Mouse (Mus musculus): ENCODE results near the gene Gadl1. TPM values are rescaled to one million over a fixed set of nuclear protein-coding genes. Genes with fewer than 3 reads are reported as not detected.

The Gadl1 gene
- polyA plus RNA-seq, 1 experiment from 2014 or later: 0.37 TPM

- no peak overlapping the region for H3K4me3 ChIP-seq (ENCODE audit: low read depth, low read length)
- H3K27ac ChIP-seq (ENCODE audit: low read depth, low read length): no peak overlapping the region
- H3K4me2 ChIP-seq: no peak overlapping the region
- H3K36me3 ChIP-seq (ENCODE audit: control insufficient read depth, insufficient read depth, low read length): no peaks in the 10 kb centered on the region
- H3K4me1 ChIP-seq (replicated peaks; ENCODE audit: control insufficient read depth, insufficient read depth, low read length): no peaks in the 10 kb centered on the region
- DNase-seq (ENCODE audit: low spot score) (no peak), ATAC-seq (replicated peaks; ENCODE audit: low FRiP score) (no peak)
- no peaks in the 10 kb centered on the region for H3K9me3 ChIP-seq (ENCODE audit: control insufficient read depth, low read length)
- no peak overlapping the region for H3K9ac ChIP-seq (ENCODE audit: low read depth, low read length)
- no peaks in the 10 kb centered on the region for H3K27me3 ChIP-seq (replicated peaks; ENCODE audit: control insufficient read depth, insufficient read depth, low read length)
- 60% methylated on average over 2 of the region's 2 CpGs for WGBS
Observed at GRCm38 (mm10) chr9:115978478-115978877, 69.2 kb downstream of the Gadl1 start.

GRCm38 (mm10) chr9:115990661-115991060, 81.4 kb downstream of the Gadl1 start:
- 82% methylated on average over 7 of the region's 7 CpGs for WGBS
- Histone ChIP-seq H3K9me3 (ENCODE audit: control insufficient read depth, low read length) (peaks cover 2% of the 10 kb centered on the region; the same call in 1 of the 2 replicates), H3K4me3 (ENCODE audit: low read depth, low read length) (no peak overlapping the region), H3K9ac (ENCODE audit: low read depth, low read length) (no peak overlapping the region), H3K27ac (ENCODE audit: low read depth, low read length) (no peak overlapping the region), H3K27me3 (replicated peaks; ENCODE audit: control insufficient read depth, insufficient read depth, low read length) (no peaks in the 10 kb centered on the region), H3K4me1 (replicated peaks; ENCODE audit: control insufficient read depth, insufficient read depth, low read length) (no peaks in the 10 kb centered on the region), H3K4me2 (no peak overlapping the region), H3K36me3 (ENCODE audit: control insufficient read depth, insufficient read depth, low read length) (no peaks in the 10 kb centered on the region)
- ATAC-seq (replicated peaks; ENCODE audit: low FRiP score): no peak
- no peak for DNase-seq (ENCODE audit: low spot score)

GRCm38 (mm10) chr9:115994772-115995171, 85.5 kb downstream of the Gadl1 start:
- Histone ChIP-seq H3K36me3 (ENCODE audit: control insufficient read depth, insufficient read depth, low read length) (no peaks in the 10 kb centered on the region), H3K4me2 (no peak overlapping the region), H3K4me1 (replicated peaks; ENCODE audit: control insufficient read depth, insufficient read depth, low read length) (no peaks in the 10 kb centered on the region), H3K9ac (ENCODE audit: low read depth, low read length) (no peak overlapping the region), H3K27ac (ENCODE audit: low read depth, low read length) (no peak overlapping the region), H3K9me3 (ENCODE audit: control insufficient read depth, low read length) (peaks cover 2% of the 10 kb centered on the region; the same call in 1 of the 2 replicates), H3K4me3 (ENCODE audit: low read depth, low read length) (no peak overlapping the region), H3K27me3 (replicated peaks; ENCODE audit: control insufficient read depth, insufficient read depth, low read length) (no peaks in the 10 kb centered on the region)
- DNase-seq (ENCODE audit: low spot score) (no peak), ATAC-seq (replicated peaks; ENCODE audit: low FRiP score) (no peak)
- 78% methylated on average over 2 of the region's 2 CpGs for WGBS

- Histone ChIP-seq H3K27me3 (replicated peaks; ENCODE audit: control insufficient read depth, insufficient read depth, low read length) (no peaks in the 10 kb centered on the region), H3K9ac (ENCODE audit: low read depth, low read length) (no peak overlapping the region), H3K36me3 (ENCODE audit: control insufficient read depth, insufficient read depth, low read length) (no peaks in the 10 kb centered on the region), H3K4me2 (no peak overlapping the region), H3K4me1 (replicated peaks; ENCODE audit: control insufficient read depth, insufficient read depth, low read length) (no peaks in the 10 kb centered on the region), H3K9me3 (ENCODE audit: control insufficient read depth, low read length) (no peaks in the 10 kb centered on the region), H3K27ac (ENCODE audit: low read depth, low read length) (no peak overlapping the region), H3K4me3 (ENCODE audit: low read depth, low read length) (no peak overlapping the region)
- 88% methylated on average over 23 of the region's 23 CpGs for WGBS
- ATAC-seq (replicated peaks; ENCODE audit: low FRiP score) (no peak), DNase-seq (ENCODE audit: low spot score) (no peak)
Observed at GRCm38 (mm10) chr9:115995856-115996560, 86.8 kb downstream of the Gadl1 start.

GRCm38 (mm10) chr9:115998383-115998782, 89.1 kb downstream of the Gadl1 start:
- no peak overlapping the region for H3K4me3 ChIP-seq (ENCODE audit: low read depth, low read length)
- H3K4me2 ChIP-seq: no peak overlapping the region
- H3K27ac ChIP-seq (ENCODE audit: low read depth, low read length): no peak overlapping the region
- no peak overlapping the region for H3K9ac ChIP-seq (ENCODE audit: low read depth, low read length)
- no peak for ATAC-seq (replicated peaks; ENCODE audit: low FRiP score)
- no peak for DNase-seq (ENCODE audit: low spot score)
- H3K9me3 ChIP-seq (ENCODE audit: control insufficient read depth, low read length): no peaks in the 10 kb centered on the region
- no peaks in the 10 kb centered on the region for H3K4me1 ChIP-seq (replicated peaks; ENCODE audit: control insufficient read depth, insufficient read depth, low read length)
- no peaks in the 10 kb centered on the region for H3K27me3 ChIP-seq (replicated peaks; ENCODE audit: control insufficient read depth, insufficient read depth, low read length)
- WGBS: 71% methylated on average over 4 of the region's 4 CpGs
- no peaks in the 10 kb centered on the region for H3K36me3 ChIP-seq (ENCODE audit: control insufficient read depth, insufficient read depth, low read length)

- WGBS: 79% methylated on average over 8 of the region's 8 CpGs
- Histone ChIP-seq H3K27ac (ENCODE audit: low read depth, low read length) (no peak overlapping the region), H3K27me3 (replicated peaks; ENCODE audit: control insufficient read depth, insufficient read depth, low read length) (no peaks in the 10 kb centered on the region), H3K9ac (ENCODE audit: low read depth, low read length) (no peak overlapping the region), H3K36me3 (ENCODE audit: control insufficient read depth, insufficient read depth, low read length) (no peaks in the 10 kb centered on the region), H3K4me1 (replicated peaks; ENCODE audit: control insufficient read depth, insufficient read depth, low read length) (no peaks in the 10 kb centered on the region), H3K4me2 (no peak overlapping the region), H3K9me3 (ENCODE audit: control insufficient read depth, low read length) (no peaks in the 10 kb centered on the region), H3K4me3 (ENCODE audit: low read depth, low read length) (no peak overlapping the region)
- DNase-seq (ENCODE audit: low spot score) (no peak), ATAC-seq (replicated peaks; ENCODE audit: low FRiP score) (no peak)
Observed at GRCm38 (mm10) chr9:115999361-115999990, 90.2 kb downstream of the Gadl1 start.

- 76% methylated on average over 4 of the region's 4 CpGs for WGBS
- no peak for ATAC-seq (replicated peaks; ENCODE audit: low FRiP score)
- no peaks in the 10 kb centered on the region for H3K9me3 ChIP-seq (ENCODE audit: control insufficient read depth, low read length)
Observed at GRCm38 (mm10) chr9:116013911-116014310, 104.7 kb downstream of the Gadl1 start.

GRCm38 (mm10) chr9:116016221-116016620, 107.0 kb downstream of the Gadl1 start:
- no peak overlapping the region for H3K27ac ChIP-seq (ENCODE audit: low read depth, low read length)
- H3K9me3 ChIP-seq (ENCODE audit: control insufficient read depth, low read length): no peaks in the 10 kb centered on the region
- H3K4me3 ChIP-seq (ENCODE audit: low read depth, low read length): no peak overlapping the region
- DNase-seq (ENCODE audit: low spot score) (no peak), ATAC-seq (replicated peaks; ENCODE audit: low FRiP score) (no peak)
- no peak overlapping the region for H3K9ac ChIP-seq (ENCODE audit: low read depth, low read length)
- no peaks in the 10 kb centered on the region for H3K4me1 ChIP-seq (replicated peaks; ENCODE audit: control insufficient read depth, insufficient read depth, low read length)
- H3K36me3 ChIP-seq (ENCODE audit: control insufficient read depth, insufficient read depth, low read length): no peaks in the 10 kb centered on the region
- 73% methylated on average over 9 of the region's 9 CpGs for WGBS
- no peak overlapping the region for H3K4me2 ChIP-seq
- no peaks in the 10 kb centered on the region for H3K27me3 ChIP-seq (replicated peaks; ENCODE audit: control insufficient read depth, insufficient read depth, low read length)

More at GRCm38 (mm10) chr9:116013911-116014310, 104.7 kb downstream of the Gadl1 start:
- H3K4me2 ChIP-seq: no peak overlapping the region
- H3K27me3 ChIP-seq (replicated peaks; ENCODE audit: control insufficient read depth, insufficient read depth, low read length): no peaks in the 10 kb centered on the region
- H3K36me3 ChIP-seq (ENCODE audit: control insufficient read depth, insufficient read depth, low read length): no peaks in the 10 kb centered on the region
- no peak overlapping the region for H3K27ac ChIP-seq (ENCODE audit: low read depth, low read length)
- H3K4me1 ChIP-seq (replicated peaks; ENCODE audit: control insufficient read depth, insufficient read depth, low read length): no peaks in the 10 kb centered on the region
- H3K9ac ChIP-seq (ENCODE audit: low read depth, low read length): no peak overlapping the region
- no peak for DNase-seq (ENCODE audit: low spot score)
- no peak overlapping the region for H3K4me3 ChIP-seq (ENCODE audit: low read depth, low read length)

GRCm38 (mm10) chr9:116017091-116017490, 107.8 kb downstream of the Gadl1 start:
- Histone ChIP-seq H3K4me1 (replicated peaks; ENCODE audit: control insufficient read depth, insufficient read depth, low read length) (no peaks in the 10 kb centered on the region), H3K4me2 (no peak overlapping the region), H3K9me3 (ENCODE audit: control insufficient read depth, low read length) (no peaks in the 10 kb centered on the region), H3K27ac (ENCODE audit: low read depth, low read length) (no peak overlapping the region), H3K36me3 (ENCODE audit: control insufficient read depth, insufficient read depth, low read length) (no peaks in the 10 kb centered on the region), H3K27me3 (replicated peaks; ENCODE audit: control insufficient read depth, insufficient read depth, low read length) (no peaks in the 10 kb centered on the region), H3K9ac (ENCODE audit: low read depth, low read length) (no peak overlapping the region), H3K4me3 (ENCODE audit: low read depth, low read length) (no peak overlapping the region)
- 83% methylated on average over 3 of the region's 3 CpGs for WGBS
- ATAC-seq (replicated peaks; ENCODE audit: low FRiP score): no peak
- DNase-seq (ENCODE audit: low spot score): no peak

Measured in liver, embryonic 11.5 days (tissue).